Comparison of ENCODE assay signal across 8 mouse cellular contexts in the genomic region with DNA sequence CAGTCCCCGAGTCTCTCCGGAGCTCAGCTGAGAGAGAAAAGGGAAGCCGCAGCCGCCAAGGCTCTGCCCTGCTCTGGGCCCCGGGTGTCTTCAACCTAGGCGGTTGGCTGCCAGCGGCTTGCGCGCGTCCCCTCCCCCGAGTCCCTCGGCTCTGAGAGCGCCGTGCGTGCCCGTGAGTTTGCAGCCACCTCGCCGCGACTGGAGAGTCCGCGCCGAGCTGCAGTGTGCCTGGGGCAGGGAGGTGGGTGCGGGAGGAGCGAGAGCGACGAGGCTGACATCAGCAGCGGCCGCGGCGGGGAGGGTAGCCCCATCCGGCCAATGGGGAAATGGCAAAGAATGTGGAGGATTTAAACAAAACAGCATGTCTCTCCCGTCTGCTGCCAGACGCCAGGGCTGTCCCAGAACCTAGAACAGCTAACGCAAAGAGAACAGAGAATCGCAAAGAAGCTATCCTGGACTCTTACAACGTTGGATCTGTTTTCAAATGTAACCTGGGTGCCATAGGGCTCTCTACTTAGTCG. TPM values are rescaled to one million over a fixed set of nuclear protein-coding genes. Genes with fewer than 3 reads are reported as not detected.
A peak's percentile ranks its signal among the peaks of the same experiment; 100 is the strongest.
DNase-seq lines count a peak whose midpoint lies in the region; ATAC-seq and TF ChIP-seq lines count a peak whose summit lies in the region.

TSS of gene Pitpnc1 (minus strand) at position 179 of the 521 bp plus-strand sequence.

- peak within 1 kb of the TSS; percentile 71 for H3K4me2 ChIP-seq in forebrain, embryonic 16.5 days (ENCODE audit: low read length)
- peak within 1 kb of the TSS; percentile 80 for H3K4me2 ChIP-seq in lung, embryonic 14.5 days

- ATAC-seq in forebrain, embryonic 16.5 days: peak; percentile 92
- ATAC-seq in lung, embryonic 14.5 days (ENCODE audit: insufficient read depth): peak; percentile 87
- ATAC-seq in neutrophil, adult 5-6 weeks (ENCODE audit: extremely low read depth, insufficient number of reproducible peaks, low FRiP score, poor library complexity, severe bottlenecking): peak; percentile 68

- peak within 1 kb of the TSS; percentile 85 for H3K9ac ChIP-seq in ES-E14 (ENCODE audit: insufficient read depth, low read depth, low read length, poor library complexity, severe bottlenecking)
- H3K9ac ChIP-seq in forebrain, embryonic 16.5 days (replicated peaks; ENCODE audit: low read depth, low read length): peak within 1 kb of the TSS; percentile 92
- peak within 1 kb of the TSS; percentile 89 for H3K9ac ChIP-seq in lung, embryonic 14.5 days

- TF ChIP-seq CTCF in lung, embryonic 14.5 days (IDR thresholded peaks at IDR 0.05; ENCODE audit: low read depth): 0 out of 2 replicates have a peak, but pooled peaks have one; percentile 10

- no peaks in the 10 kb centered on the region for H3K36me3 ChIP-seq in ES-E14 (ENCODE audit: control insufficient read depth, insufficient read depth, low read length, poor library complexity, severe bottlenecking)
- no peaks in the 10 kb centered on the region for H3K36me3 ChIP-seq in forebrain, embryonic 16.5 days (ENCODE audit: control insufficient read depth, insufficient read depth)
- H3K36me3 ChIP-seq in lung, embryonic 14.5 days (ENCODE audit: insufficient read depth): no peaks in the 10 kb centered on the region

- H3K4me3 ChIP-seq in ES-E14 (ENCODE audit: insufficient read depth in 1 of 2, low read depth in 1 of 2, low read length in 2 of 2, poor library complexity in 1 of 2, severe bottlenecking in 1 of 2): peak within 1 kb of the TSS; percentile 73 to 87
- peak within 1 kb of the TSS; percentile 83 for H3K4me3 ChIP-seq in forebrain, embryonic 16.5 days (replicated peaks; ENCODE audit: low read length)
- peak within 1 kb of the TSS; percentile 79 for H3K4me3 ChIP-seq in lung, embryonic 14.5 days (ENCODE audit: low read depth, low read length)

- peak; percentile 80 for DNase-seq in ES-E14 (ENCODE audit: low read depth, low spot score)
- DNase-seq in cerebellum, adult 18-20 months: peak; percentile 90 to 92
- peak; percentile 87 to 89 for DNase-seq in heart, postnatal 36 days
- peak; percentile 72 to 77 for DNase-seq in layer of hippocampus, adult 8-10 months (ENCODE audit: low spot score in 2 of 2)
- DNase-seq in lung, embryonic 14.5 days: peak; percentile 95
- peak; percentile 86 to 87 for DNase-seq in thymus, adult 18-20 months

- peaks cover 0 to 9% of the 10 kb centered on the region in 2 experiments; a peak in 2 of 4 replicates for H3K4me1 ChIP-seq in ES-E14 (ENCODE audit: control insufficient read depth in 2 of 2, insufficient read depth in 2 of 2, low read length in 2 of 2, poor library complexity in 1 of 2)
- peaks cover 26% of the 10 kb centered on the region for H3K4me1 ChIP-seq in forebrain, embryonic 16.5 days (replicated peaks; ENCODE audit: control insufficient read depth, insufficient read depth, low read length)
- peaks cover 5% of the 10 kb centered on the region; the same call in 1 of the 2 replicates for H3K4me1 ChIP-seq in lung, embryonic 14.5 days (ENCODE audit: insufficient read depth)

- H3K9me3 ChIP-seq in ES-E14 (ENCODE audit: control insufficient read depth, insufficient read depth, low read depth, low read length): no peaks in the 10 kb centered on the region
- no peaks in the 10 kb centered on the region for H3K9me3 ChIP-seq in forebrain, embryonic 16.5 days (ENCODE audit: control insufficient read depth, low read length)
- no peaks in the 10 kb centered on the region for H3K9me3 ChIP-seq in lung, embryonic 14.5 days (ENCODE audit: low read depth, low read length)

- under 1% methylated on average over 37 of the region's 37 CpGs for WGBS in forebrain, embryonic 16.5 days
- WGBS in lung, embryonic 14.5 days: under 1% methylated on average over 37 of the region's 37 CpGs

- intact Hi-C loops in heart, postnatal 36 days (cut with DNase I): loop anchor here (1.0 to 5.0 kb wide), 3 partner anchors 134 to 278 kb away; no protein-coding TSS in a partner anchor

- no peaks in the 10 kb centered on the region for H3K27me3 ChIP-seq in forebrain, embryonic 16.5 days (replicated peaks; ENCODE audit: control insufficient read depth, insufficient read depth, low read length)
- H3K27me3 ChIP-seq in lung, embryonic 14.5 days (ENCODE audit: insufficient read depth, low read length): no peaks in the 10 kb centered on the region

- H3K27ac ChIP-seq in ES-E14 (ENCODE audit: insufficient read depth, low read depth, low read length, poor library complexity, severe bottlenecking): peak within 1 kb of the TSS; percentile 74; the same call in 1 of the 2 replicates
- peak within 1 kb of the TSS; percentile 97 for H3K27ac ChIP-seq in forebrain, embryonic 16.5 days (ENCODE audit: low read length)
- peak within 1 kb of the TSS; percentile 96 for H3K27ac ChIP-seq in lung, embryonic 14.5 days (ENCODE audit: low read depth)

- in situ Hi-C loops in ES-E14 (cut with MboI; ENCODE audit: low sequenced_read_pairs in 2 of 2, unreplicated experiment in 2 of 2): loop anchor here in 1 of 2 experiments (5.0 to 25.0 kb wide), 2 partner anchors 78 to 183 kb away; no protein-coding TSS in a partner anchor

TF ChIP-seq in ES-E14, 5 proteins besides CTCF, POLR2A, EP300 and RAD21:
- TF ChIP-seq MAFK (IDR thresholded peaks at IDR 0.05; ENCODE audit: insufficient read depth, low read depth, low read length) (no peak), ZNF384 (IDR thresholded peaks at IDR 0.05; ENCODE audit: low read depth, low read length) (no peak; the same call in 1 of the 2 replicates), HCFC1 (IDR thresholded peaks at IDR 0.05; ENCODE audit: borderline replicate concordance, insufficient read depth, low read length) (0 out of 2 replicates have a peak, but pooled peaks have one; percentile 15), CHD2 (IDR thresholded peaks at IDR 0.05; ENCODE audit: low read depth, low read length) (no peak)

RNA-seq across cellular contexts. Expression of gene Pitpnc1, which starts in this region (rescaled TPM):
- total RNA-seq in ES-E14 (2012; rRNA removed): 37.3 and 42.9 TPM in 2 replicates
- polyA plus RNA-seq in forebrain, embryonic 16.5 days (2015; fragmentation: Nextera tagmentation; extraction: Ambion mirVana): 51.3 and 51.6 TPM in 2 replicates
- total RNA-seq in heart, postnatal 36 days (2021): 10 to 100 TPM; 60.7 to 68.4 TPM
- 10 to 100 TPM; 47.1 to 53.0 (median 51.0) TPM for total RNA-seq in layer of hippocampus, adult 8-10 months (2022)
- polyA plus RNA-seq in lung, embryonic 14.5 days (2014; fragmentation: Nextera tagmentation; extraction: Ambion mirVana): 16.2 and 17.3 TPM in 2 replicates
- 20.0 and 24.4 TPM in 2 replicates for total RNA-seq in neutrophil, adult 5-6 weeks (2017)

Comparison
In these comparisons a context has a peak if more than half of its experiments do, and no peak if none do; other contexts are left out.
1. Peak in every context shown above with its lines: DNase-seq, ATAC-seq, H3K4me3 ChIP-seq and H3K27ac ChIP-seq.